Mouse (Mus musculus) left cerebral cortex, adult 8-10 months (tissue): ENCODE measurements at regions not wholly inside any gene's neighbourhood (a gene's known extent, or its start where the extent isn't known, plus 50 kb on each side); places are given as distances from the start of the nearest gene placed in this dataset.

Experiments
- DNase-seq, 2 experiments: peaks; one replicate each; pipeline ENCODE4 v3.0.0; 2022; ENCODE audit warnings: low spot score in 2 of 2
- microRNA-seq, 2 experiments: library from miRNA; unstranded; fragments of <30 nt; microRNA quantifications; one replicate each; pipeline ENCODE4 v1.2.0; 2022

DNA sequence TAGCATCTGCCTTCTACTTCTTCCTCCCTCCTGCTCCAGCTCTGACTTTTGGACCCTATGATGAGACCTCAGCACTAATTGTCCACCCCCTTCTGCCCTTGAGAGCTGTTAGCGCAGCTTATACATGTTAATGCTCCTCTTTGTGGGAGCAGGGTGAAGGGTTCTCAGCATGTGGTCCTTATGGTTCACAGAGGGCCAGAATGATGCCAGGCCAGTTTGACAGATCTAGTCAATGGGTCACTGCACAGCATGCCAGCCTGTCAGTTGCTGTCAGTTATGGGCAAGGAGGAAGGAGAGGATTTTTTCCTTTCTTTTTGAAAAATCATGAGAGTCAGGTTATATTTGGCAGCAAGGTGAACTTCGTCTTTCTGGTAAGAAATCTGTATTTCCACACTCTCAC is 68.4 kb downstream of the 4931417E11Rik start:
- no peak for DNase-seq

DNA sequence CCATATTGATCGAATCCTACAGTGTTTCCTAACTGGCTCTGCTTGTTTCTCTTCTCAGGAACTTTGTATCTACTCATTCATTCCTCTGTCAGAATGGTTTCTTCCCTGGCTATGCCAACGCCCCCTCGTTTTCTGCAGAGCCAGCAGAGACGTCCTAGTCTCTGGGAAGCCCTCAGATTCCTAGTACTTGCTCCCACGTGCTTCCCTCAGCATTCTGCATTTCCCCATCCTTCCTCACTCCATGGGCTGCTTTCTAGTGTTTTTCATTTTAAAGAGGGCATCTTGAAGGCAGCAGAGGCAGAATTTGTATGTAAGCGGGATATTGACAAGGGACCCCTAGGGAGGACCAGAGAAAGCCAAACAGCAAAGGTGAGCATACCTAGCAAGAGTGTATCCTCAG is 80.2 kb downstream of the 4931417E11Rik start:
- DNase-seq, result peak in 1 of 2 experiments; percentile 14

DNA sequence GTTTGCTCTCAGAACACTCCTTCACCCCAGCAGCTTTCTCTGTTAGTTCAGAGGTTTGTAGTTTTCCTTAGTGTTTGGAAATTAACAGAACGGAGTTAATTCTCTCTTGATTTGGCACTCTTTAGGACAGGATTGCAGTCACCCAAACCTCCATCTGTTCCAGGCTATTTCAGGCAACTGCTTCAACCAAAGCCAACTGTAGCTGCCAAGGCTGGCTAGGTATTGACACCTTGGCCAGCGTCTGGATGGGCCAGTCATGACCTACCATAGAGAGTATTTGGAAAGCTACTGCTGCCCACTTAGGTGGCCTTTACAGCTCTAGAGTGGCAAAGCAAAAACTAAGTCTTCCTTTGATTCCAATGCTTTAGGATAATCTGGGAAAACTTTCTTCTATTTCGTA is 83.2 kb downstream of the 4931417E11Rik start:
- no peak for DNase-seq

DNA sequence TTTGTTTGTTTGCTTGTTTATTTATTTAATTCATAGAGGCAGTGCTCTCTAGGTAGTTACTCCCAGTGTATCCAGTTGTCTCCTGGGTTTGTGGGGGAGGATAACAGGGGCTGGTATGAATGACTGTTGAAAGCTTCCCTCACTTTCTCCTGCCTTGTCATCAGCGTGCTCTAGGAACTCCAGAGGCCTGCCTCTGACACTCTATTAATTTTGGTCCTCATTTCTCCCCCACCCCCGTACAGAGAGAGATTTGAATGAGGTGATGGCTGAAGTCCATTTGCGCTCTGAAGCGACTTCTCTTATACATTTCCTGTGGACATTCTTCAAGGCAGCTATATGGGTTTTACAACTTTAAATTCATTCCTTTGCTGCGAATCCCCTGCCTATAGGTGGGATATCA is 89.6 kb downstream of the 4931417E11Rik start:
- DNase-seq, result no peak

DNA sequence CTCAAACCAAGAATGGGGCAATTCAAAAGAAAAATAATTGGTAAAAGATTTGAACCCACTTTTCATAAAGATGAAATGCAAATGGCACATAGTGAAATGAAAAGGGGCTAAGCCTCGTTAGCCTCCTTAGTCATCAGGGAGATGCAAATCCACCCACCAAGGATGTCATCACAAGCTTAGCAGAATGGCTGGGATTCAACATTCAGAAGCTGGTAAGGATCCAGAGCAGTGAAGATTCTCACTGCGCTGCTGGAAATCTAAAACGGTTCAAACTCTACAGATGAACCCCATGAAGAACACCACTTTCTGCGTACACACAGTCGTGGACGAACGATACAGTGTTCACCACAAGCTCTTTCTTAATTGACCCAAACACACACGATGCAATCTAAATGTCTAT is 91.6 kb downstream of the 4931417E11Rik start:
- peak in 1 of 2 experiments; percentile 12 for DNase-seq

DNA sequence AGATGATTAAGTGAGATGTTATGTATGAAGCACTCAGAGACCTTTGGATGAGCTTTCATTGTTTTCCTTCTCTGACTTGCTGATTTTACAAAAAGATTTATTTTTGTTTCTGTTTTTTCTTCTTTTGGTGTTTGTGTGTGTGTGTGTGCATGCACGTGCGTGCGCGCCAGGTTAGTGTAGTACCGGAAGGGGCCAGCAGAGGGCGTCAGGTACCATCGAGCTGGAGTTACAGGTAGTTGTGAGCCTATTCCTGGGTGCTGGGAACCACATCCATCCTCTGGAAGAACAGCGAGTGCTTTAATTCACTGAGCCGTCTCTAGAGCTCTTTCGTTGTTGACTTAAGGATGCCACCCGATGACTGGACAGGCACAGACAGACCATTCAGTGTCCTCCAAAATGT is 93.2 kb downstream of the 4931417E11Rik start:
- no peak for DNase-seq

DNA sequence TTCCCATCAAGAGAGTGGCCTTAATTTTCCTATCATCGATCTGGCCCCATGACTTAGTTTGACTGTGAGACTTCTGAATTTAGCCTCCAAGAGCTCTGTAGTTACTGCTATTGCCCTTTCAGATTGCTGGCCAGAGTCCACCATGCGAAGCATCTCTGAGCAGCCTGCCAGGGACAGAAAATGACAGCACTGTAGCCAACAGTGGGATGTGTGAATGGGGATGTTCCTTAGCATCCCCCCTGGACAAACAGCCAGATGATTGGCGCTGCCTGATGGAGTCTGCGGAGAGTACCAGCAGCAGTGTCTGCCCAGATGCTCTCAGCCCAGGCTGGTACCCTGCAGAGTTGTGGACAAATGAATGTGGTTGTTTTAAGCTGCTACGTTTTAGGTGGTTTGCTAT is 96.6 kb downstream of the 4931417E11Rik start:
- DNase-seq, result no peak

DNA sequence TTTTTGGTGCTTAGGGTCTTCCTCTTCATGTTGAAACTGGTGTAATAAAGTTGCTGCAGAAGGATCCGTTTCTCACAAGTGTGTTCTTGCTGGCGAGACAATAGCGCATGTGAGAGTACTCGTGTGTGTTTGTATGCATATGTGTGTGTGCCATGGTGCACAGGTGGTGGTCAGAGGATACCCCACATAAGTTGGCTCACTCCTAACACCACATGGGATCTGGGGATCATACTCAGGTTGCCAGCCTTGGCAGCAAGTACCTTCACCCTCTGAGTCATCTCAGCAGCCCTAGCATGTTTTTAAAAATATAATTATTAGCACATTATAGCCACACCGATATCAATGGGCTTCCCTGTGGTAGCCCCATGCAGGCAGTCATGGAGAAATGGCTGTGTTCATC is 97.6 kb downstream of the 4931417E11Rik start:
- DNase-seq, result no peak

DNA sequence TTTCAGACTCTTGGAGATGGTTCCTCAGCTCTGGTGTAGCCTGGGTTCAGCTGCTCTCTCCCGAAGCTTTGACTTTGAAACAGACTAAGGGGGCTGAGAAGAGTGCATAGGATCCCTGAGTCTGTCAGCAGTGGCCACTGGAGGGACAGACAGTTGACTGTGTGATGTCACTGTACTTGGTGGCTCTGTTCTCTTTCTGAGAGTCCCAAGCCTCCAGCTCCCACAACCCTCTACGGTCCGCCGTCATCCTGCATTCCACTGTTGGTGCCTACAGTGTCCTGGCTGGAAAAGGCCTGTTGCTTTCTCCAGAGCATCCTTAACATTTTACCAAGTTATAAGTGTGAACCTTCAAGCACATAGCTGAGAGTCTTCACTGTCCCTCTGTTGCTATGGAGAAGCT is 98.6 kb downstream of the 4931417E11Rik start:
- no peak for DNase-seq

DNA sequence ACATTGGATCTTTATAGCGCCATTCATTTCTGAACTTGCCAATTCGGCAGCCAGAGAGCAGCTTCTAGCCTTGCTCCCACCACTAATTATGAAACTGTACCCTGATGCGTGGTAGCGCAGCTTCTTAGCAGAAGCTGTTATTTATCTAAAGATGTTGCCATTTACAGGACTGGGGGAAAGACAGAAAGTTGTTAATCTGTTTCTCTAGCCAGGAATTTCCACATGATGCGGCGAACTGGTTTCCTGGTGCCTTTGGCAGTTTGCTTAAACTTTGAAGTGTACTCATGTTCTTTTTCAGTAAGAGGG is 100.7 kb downstream of the 4931417E11Rik start:
- no peak for DNase-seq

DNA sequence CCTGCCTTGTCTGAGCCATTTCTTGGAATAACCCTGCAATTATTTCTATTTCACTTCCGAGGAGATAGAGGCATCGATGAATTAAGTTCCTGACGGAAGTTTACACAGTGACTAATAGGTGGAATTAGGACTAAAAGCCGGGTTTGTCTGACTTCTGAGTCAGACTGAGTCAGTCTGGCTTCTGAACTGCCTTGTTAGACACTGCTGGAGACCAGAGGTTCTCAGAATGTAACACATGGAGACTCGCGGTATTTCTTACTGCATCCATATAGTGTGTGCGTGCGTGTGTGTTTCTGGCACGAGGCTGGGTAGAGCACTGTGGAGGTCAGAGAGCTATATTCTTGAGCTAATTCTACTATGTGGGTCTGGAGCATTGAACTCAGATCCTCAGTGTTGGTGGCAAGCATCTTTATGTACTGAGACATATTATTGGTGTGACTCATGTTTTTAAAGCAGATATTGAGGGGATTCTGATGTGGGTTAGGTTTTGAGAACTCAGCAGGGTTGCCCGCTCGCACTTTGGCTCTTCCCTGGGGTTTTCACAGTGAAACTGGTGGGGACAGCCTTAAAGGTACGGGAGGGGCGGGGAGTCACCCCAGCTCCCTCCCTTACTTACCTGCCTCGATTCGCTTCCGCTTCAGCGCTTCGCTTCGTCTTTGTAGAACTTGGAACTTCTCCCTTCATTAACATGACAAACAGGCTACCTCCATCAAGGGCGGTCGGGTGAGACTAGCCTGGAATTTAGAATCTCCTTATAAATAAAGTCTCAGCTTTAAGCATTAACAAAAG is 101.2 kb downstream of the 4931417E11Rik start:
- no peak for DNase-seq

DNA sequence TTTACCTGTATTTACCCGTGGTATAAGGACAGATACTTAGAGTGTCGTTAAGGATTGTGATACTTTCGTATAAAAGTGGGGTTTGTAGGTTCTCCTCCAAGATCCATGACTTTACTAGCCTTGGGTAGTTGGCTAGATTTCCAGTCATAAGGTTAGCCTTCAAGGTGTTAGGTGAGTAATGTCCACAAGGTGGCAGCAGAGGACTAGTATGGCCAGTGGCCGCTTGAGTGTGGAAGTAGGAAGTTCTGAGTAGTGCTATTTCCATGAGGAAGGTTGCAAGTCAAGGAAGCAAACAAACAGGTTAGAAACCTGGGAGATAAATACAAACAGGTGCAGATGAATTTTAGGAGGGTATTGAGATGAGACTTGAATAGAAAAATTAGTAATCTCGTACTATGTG is 101.9 kb downstream of the 4931417E11Rik start:
- peak; percentile 21 to 40 for DNase-seq

DNA sequence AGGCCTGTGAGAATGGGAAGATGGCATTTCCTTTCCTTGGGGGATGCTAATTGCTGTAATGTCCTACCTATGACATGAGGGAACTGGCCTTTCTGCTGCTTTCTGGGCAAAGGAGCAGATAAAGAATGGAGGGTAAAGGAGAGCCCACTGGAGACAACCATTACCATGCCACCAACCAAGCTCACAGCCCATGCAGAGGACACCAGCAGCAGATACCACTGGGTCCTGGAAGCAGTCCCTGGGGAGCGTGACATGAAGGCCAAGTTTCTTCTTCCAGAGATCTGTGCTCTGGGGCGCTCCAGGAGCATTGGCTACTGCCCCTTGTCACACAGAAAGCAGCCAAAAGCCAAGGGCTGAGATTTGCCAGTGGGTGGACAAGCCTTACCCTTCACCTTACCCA is 102.8 kb downstream of the 4931417E11Rik start:
- DNase-seq, result no peak

DNA sequence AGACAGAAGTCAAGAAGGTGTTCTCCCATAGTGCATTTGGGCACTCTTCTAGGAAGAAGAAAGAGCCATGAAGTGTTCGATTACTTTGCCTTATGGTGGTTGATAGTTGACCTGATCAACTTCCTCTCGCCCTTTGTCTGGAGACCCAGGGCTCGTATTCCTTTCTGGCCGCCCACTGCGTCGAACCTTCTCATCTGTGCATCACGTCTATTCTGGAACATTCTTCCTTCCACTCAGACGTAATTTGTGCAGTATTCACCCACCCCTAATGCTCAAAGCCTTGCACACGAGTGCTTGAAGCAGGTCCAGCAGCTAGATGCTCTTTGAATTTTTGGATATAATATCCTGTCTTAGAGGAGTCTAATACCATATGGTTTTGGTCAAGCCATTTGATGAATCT is 104.2 kb downstream of the 4931417E11Rik start:
- no peak for DNase-seq

DNA sequence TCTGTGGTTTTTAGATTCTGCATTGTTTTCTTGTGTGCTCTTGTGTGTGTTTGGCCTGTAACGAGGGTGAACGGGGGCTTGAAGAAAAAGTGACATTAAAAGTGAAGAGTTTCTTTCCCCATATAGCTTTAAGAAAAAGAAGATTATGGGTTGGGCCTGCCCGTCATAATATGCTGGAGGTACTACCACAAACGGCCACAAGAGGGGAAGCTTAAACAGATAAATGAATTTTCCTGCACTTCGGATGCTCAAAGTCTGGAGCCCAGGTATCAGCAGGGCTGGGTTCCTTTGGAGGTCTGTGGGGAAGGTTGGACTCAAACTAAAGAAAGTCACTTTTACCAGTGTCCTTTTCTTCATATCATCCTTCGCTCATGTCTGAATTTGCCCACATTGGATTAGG is 86.8 kb downstream of the Suclg1 start:
- DNase-seq, result no peak

DNA sequence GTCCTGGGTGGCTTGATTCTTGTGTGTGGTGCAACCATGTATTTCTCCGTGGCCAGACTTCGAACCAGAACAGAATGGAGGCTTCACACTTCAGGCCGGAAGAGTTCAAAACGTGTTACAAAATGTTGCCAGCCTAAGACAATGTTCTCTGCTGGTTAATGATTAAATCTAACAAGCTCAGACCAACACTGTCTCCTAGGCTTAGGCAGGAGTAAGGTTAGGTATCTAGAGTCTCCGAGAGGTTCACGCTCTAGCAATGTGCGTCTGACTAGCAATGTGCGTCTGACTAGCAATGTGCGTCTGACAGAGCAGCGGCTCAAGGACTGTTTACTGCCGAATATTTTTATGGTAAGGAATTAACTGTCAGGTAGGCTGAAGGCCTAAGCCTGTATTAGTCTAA is 81.5 kb downstream of the Suclg1 start:
- DNase-seq, result no peak

Small RNAs in the stretch of these regions (microRNA-seq; reads per million reads assigned to microRNA genes)
- 0 reads per million in 2 experiments for gene Gm24370
